Comparison of ENCODE assay signal across 8 mouse cellular contexts in genomic region chr5:31004184-31004583, GRCm38 (mm10). TPM values are rescaled to one million over a fixed set of nuclear protein-coding genes. Genes with fewer than 3 reads are reported as not detected.
DNase-seq lines count a peak whose midpoint lies in the region; ATAC-seq and TF ChIP-seq lines count a peak whose summit lies in the region.

No protein-coding gene starts in this region.

- H3K4me1 ChIP-seq in embryonic facial prominence, embryonic 11.5 days (ENCODE audit: control insufficient read depth, insufficient read depth, low read length), result no peaks in the 10 kb centered on the region
- H3K4me1 ChIP-seq in kidney, embryonic 14.5 days (ENCODE audit: control insufficient read depth, insufficient read depth, low read length), result no peaks in the 10 kb centered on the region
- no peaks in the 10 kb centered on the region; the same call in 1 of the 2 replicates for H3K4me1 ChIP-seq in limb, embryonic 14.5 days (ENCODE audit: control insufficient read depth, insufficient read depth, low read length)
- no peaks in the 10 kb centered on the region for H3K4me1 ChIP-seq in stomach, embryonic 14.5 days (ENCODE audit: control insufficient read depth, insufficient read depth, low read length)

- no peak overlapping the region for H3K4me3 ChIP-seq in embryonic facial prominence, embryonic 11.5 days (ENCODE audit: low read depth, low read length)
- H3K4me3 ChIP-seq in kidney, embryonic 14.5 days (ENCODE audit: low read length), result no peak overlapping the region
- no peak overlapping the region for H3K4me3 ChIP-seq in limb, embryonic 14.5 days (replicated peaks; ENCODE audit: low read length)
- H3K4me3 ChIP-seq in stomach, embryonic 14.5 days (ENCODE audit: low read depth, low read length), result no peak overlapping the region

- WGBS in embryonic facial prominence, embryonic 11.5 days, result 2% methylated on average over 5 of the region's 5 CpGs
- 6% methylated on average over 5 of the region's 5 CpGs for WGBS in kidney, embryonic 14.5 days
- WGBS in limb, embryonic 14.5 days, result 2% methylated on average over 5 of the region's 5 CpGs
- WGBS in stomach, embryonic 14.5 days, result 5% methylated on average over 5 of the region's 5 CpGs

- H3K9me3 ChIP-seq in embryonic facial prominence, embryonic 11.5 days (replicated peaks; ENCODE audit: control insufficient read depth, low read length), result no peaks in the 10 kb centered on the region
- no peaks in the 10 kb centered on the region for H3K9me3 ChIP-seq in kidney, embryonic 14.5 days (ENCODE audit: control insufficient read depth, low read length)
- H3K9me3 ChIP-seq in limb, embryonic 14.5 days (ENCODE audit: control insufficient read depth, low read length), result no peaks in the 10 kb centered on the region
- H3K9me3 ChIP-seq in stomach, embryonic 14.5 days (ENCODE audit: control insufficient read depth, low read depth, low read length), result no peaks in the 10 kb centered on the region

- peak; percentile 85 for DNase-seq in A20 (ENCODE audit: low read depth, low spot score)
- peak; percentile 93 for DNase-seq in adrenal gland, postnatal 25 days
- DNase-seq in embryonic facial prominence, embryonic 11.5 days (ENCODE audit: low spot score), result peak; percentile 94
- peak; percentile 89 for DNase-seq in heart, adult 8-10 months (ENCODE audit: low spot score)
- DNase-seq in limb, embryonic 14.5 days (ENCODE audit: low spot score), result peak; percentile 85
- peak; percentile 92 for DNase-seq in neural tube, embryonic 10.5 days (ENCODE audit: extremely low spot score, low spot score)

- no peak overlapping the region for H3K4me2 ChIP-seq in embryonic facial prominence, embryonic 11.5 days (ENCODE audit: low read depth, low read length)
- H3K4me2 ChIP-seq in kidney, embryonic 14.5 days (replicated peaks; ENCODE audit: low read depth, low read length), result no peak overlapping the region
- no peak overlapping the region for H3K4me2 ChIP-seq in limb, embryonic 14.5 days (replicated peaks; ENCODE audit: low read depth, low read length, severe bottlenecking)
- H3K4me2 ChIP-seq in stomach, embryonic 14.5 days (replicated peaks; ENCODE audit: low read depth, low read length), result no peak overlapping the region

- H3K27ac ChIP-seq in embryonic facial prominence, embryonic 11.5 days (replicated peaks; ENCODE audit: low read depth, low read length), result no peak overlapping the region
- no peak overlapping the region for H3K27ac ChIP-seq in kidney, embryonic 14.5 days (ENCODE audit: low read depth, low read length)
- H3K27ac ChIP-seq in limb, embryonic 14.5 days (replicated peaks; ENCODE audit: low read depth, low read length), result no peak overlapping the region
- H3K27ac ChIP-seq in stomach, embryonic 14.5 days (ENCODE audit: low read length), result no peak overlapping the region

- H3K9ac ChIP-seq in embryonic facial prominence, embryonic 11.5 days (replicated peaks; ENCODE audit: low read length), result no peak overlapping the region
- no peak overlapping the region for H3K9ac ChIP-seq in kidney, embryonic 14.5 days (ENCODE audit: low read depth, low read length)
- no peak overlapping the region for H3K9ac ChIP-seq in limb, embryonic 14.5 days (ENCODE audit: low read depth, low read length, severe bottlenecking)
- no peak overlapping the region for H3K9ac ChIP-seq in stomach, embryonic 14.5 days (replicated peaks; ENCODE audit: low read depth, low read length)

- H3K27me3 ChIP-seq in embryonic facial prominence, embryonic 11.5 days (ENCODE audit: control insufficient read depth, insufficient read depth, low read length), result no peaks in the 10 kb centered on the region
- H3K27me3 ChIP-seq in kidney, embryonic 14.5 days (ENCODE audit: control insufficient read depth, insufficient read depth, low read length), result no peaks in the 10 kb centered on the region
- no peaks in the 10 kb centered on the region for H3K27me3 ChIP-seq in limb, embryonic 14.5 days (ENCODE audit: control insufficient read depth, insufficient read depth, low read length)
- H3K27me3 ChIP-seq in stomach, embryonic 14.5 days (ENCODE audit: control insufficient read depth, insufficient read depth, low read length), result no peaks in the 10 kb centered on the region

- TF ChIP-seq POLR2A in limb, embryonic 14.5 days (IDR thresholded peaks at IDR 0.05; ENCODE audit: borderline replicate concordance, extremely low read depth, insufficient read depth, insufficient read length), result no peak

- ATAC-seq in embryonic facial prominence, embryonic 11.5 days (replicated peaks; ENCODE audit: insufficient number of reproducible peaks, low FRiP score, low TSS enrichment, low read depth), result peak; percentile 56
- peak; percentile 76 for ATAC-seq in kidney, embryonic 14.5 days (ENCODE audit: low FRiP score, low TSS enrichment)
- ATAC-seq in limb, embryonic 14.5 days (ENCODE audit: low FRiP score, low read depth), result peak; percentile 85; the same call in 1 of the 2 replicates
- ATAC-seq in stomach, embryonic 14.5 days (ENCODE audit: insufficient number of reproducible peaks, insufficient read depth, low FRiP score, low read depth), result 0 out of 2 replicates have a peak, but pooled peaks have one; percentile 56

- H3K36me3 ChIP-seq in embryonic facial prominence, embryonic 11.5 days (replicated peaks; ENCODE audit: control insufficient read depth, insufficient read depth, low read depth, low read length), result no peaks in the 10 kb centered on the region
- H3K36me3 ChIP-seq in kidney, embryonic 14.5 days (ENCODE audit: control insufficient read depth, insufficient read depth, low read length), result no peaks in the 10 kb centered on the region
- no peaks in the 10 kb centered on the region for H3K36me3 ChIP-seq in limb, embryonic 14.5 days (ENCODE audit: control insufficient read depth, insufficient read depth, low read length)
- H3K36me3 ChIP-seq in stomach, embryonic 14.5 days (ENCODE audit: control insufficient read depth, insufficient read depth, low read length), result no peaks in the 10 kb centered on the region

RNA-seq across cellular contexts. Expression of gene Tcf23, which starts 35.7 kb away (rescaled TPM):
- total RNA-seq in adrenal gland, postnatal 25 days (2021), result 0.70 and 1.3 TPM in 2 replicates
- not detected in 2 replicates for polyA plus RNA-seq in embryonic facial prominence, embryonic 11.5 days (2014; fragmentation: Nextera tagmentation; extraction: Ambion mirVana)
- total RNA-seq in heart, adult 8-10 months (2022), result 1 to 10 TPM in 1 of 4 experiments, under 1 TPM in 3; 0.85 to 1.9 (median 0.91) TPM
- polyA plus RNA-seq in kidney, embryonic 14.5 days (2014; fragmentation: Nextera tagmentation; extraction: Ambion mirVana), result 0.51 and 0.83 TPM in 2 replicates
- polyA plus RNA-seq in limb, embryonic 14.5 days (2012; rRNA removed), result 0.05 TPM in 1 of 2 replicates, not detected in the other
- not detected in 2 replicates for polyA plus RNA-seq in limb, embryonic 14.5 days (2014; fragmentation: Nextera tagmentation; extraction: Ambion mirVana)
- 0.50 and 0.55 TPM in 2 replicates for polyA plus RNA-seq in stomach, embryonic 14.5 days (2014; fragmentation: Nextera tagmentation; extraction: Ambion mirVana)

RNA-seq across cellular contexts. Expression of gene Atraid, which starts 43.9 kb away (rescaled TPM):
- total RNA-seq in adrenal gland, postnatal 25 days (2021), result 136 and 139 TPM in 2 replicates
- polyA plus RNA-seq in embryonic facial prominence, embryonic 11.5 days (2014; fragmentation: Nextera tagmentation; extraction: Ambion mirVana), result 88.2 and 105 TPM in 2 replicates
- total RNA-seq in heart, adult 8-10 months (2022), result 10 to 100 TPM; 51.3 to 56.5 (median 53.1) TPM
- 144 and 160 TPM in 2 replicates for polyA plus RNA-seq in kidney, embryonic 14.5 days (2014; fragmentation: Nextera tagmentation; extraction: Ambion mirVana)
- 134 and 151 TPM in 2 replicates for polyA plus RNA-seq in limb, embryonic 14.5 days (2012; rRNA removed)
- polyA plus RNA-seq in limb, embryonic 14.5 days (2014; fragmentation: Nextera tagmentation; extraction: Ambion mirVana), result 190 and 200 TPM in 2 replicates
- 173 and 186 TPM in 2 replicates for polyA plus RNA-seq in stomach, embryonic 14.5 days (2014; fragmentation: Nextera tagmentation; extraction: Ambion mirVana)

RNA-seq across cellular contexts. Expression of gene Preb, which starts 44.0 kb away (rescaled TPM):
- total RNA-seq in adrenal gland, postnatal 25 days (2021), result 131 TPM in 2 replicates
- 88.2 and 95.1 TPM in 2 replicates for polyA plus RNA-seq in embryonic facial prominence, embryonic 11.5 days (2014; fragmentation: Nextera tagmentation; extraction: Ambion mirVana)
- 10 to 100 TPM; 82.1 to 97.6 (median 89.6) TPM for total RNA-seq in heart, adult 8-10 months (2022)
- polyA plus RNA-seq in kidney, embryonic 14.5 days (2014; fragmentation: Nextera tagmentation; extraction: Ambion mirVana), result 97.6 and 99.5 TPM in 2 replicates
- 259 and 349 TPM in 2 replicates for polyA plus RNA-seq in limb, embryonic 14.5 days (2012; rRNA removed)
- polyA plus RNA-seq in limb, embryonic 14.5 days (2014; fragmentation: Nextera tagmentation; extraction: Ambion mirVana), result 91.1 and 98.9 TPM in 2 replicates
- polyA plus RNA-seq in stomach, embryonic 14.5 days (2014; fragmentation: Nextera tagmentation; extraction: Ambion mirVana), result 102 and 104 TPM in 2 replicates

RNA-seq across cellular contexts. Expression of gene Slc5a6, which starts 44.5 kb away (rescaled TPM):
- total RNA-seq in adrenal gland, postnatal 25 days (2021), result 26.4 and 32.1 TPM in 2 replicates
- 6.6 and 6.7 TPM in 2 replicates for polyA plus RNA-seq in embryonic facial prominence, embryonic 11.5 days (2014; fragmentation: Nextera tagmentation; extraction: Ambion mirVana)
- total RNA-seq in heart, adult 8-10 months (2022), result 10 to 100 TPM; 10.8 to 18.8 (median 12.4) TPM
- 5.5 and 10.9 TPM in 2 replicates for polyA plus RNA-seq in kidney, embryonic 14.5 days (2014; fragmentation: Nextera tagmentation; extraction: Ambion mirVana)
- polyA plus RNA-seq in limb, embryonic 14.5 days (2012; rRNA removed), result 25.3 and 33.9 TPM in 2 replicates
- 11.0 and 11.4 TPM in 2 replicates for polyA plus RNA-seq in limb, embryonic 14.5 days (2014; fragmentation: Nextera tagmentation; extraction: Ambion mirVana)
- polyA plus RNA-seq in stomach, embryonic 14.5 days (2014; fragmentation: Nextera tagmentation; extraction: Ambion mirVana), result 9.2 and 9.7 TPM in 2 replicates

RNA-seq across cellular contexts. Expression of gene Cad, which starts 50.4 kb away (rescaled TPM):
- total RNA-seq in adrenal gland, postnatal 25 days (2021), result 28.3 and 29.1 TPM in 2 replicates
- 21.3 and 23.5 TPM in 2 replicates for polyA plus RNA-seq in embryonic facial prominence, embryonic 11.5 days (2014; fragmentation: Nextera tagmentation; extraction: Ambion mirVana)
- total RNA-seq in heart, adult 8-10 months (2022), result 10 to 100 TPM; 13.0 to 17.3 (median 16.3) TPM
- polyA plus RNA-seq in kidney, embryonic 14.5 days (2014; fragmentation: Nextera tagmentation; extraction: Ambion mirVana), result 35.4 and 40.5 TPM in 2 replicates
- 49.1 and 62.5 TPM in 2 replicates for polyA plus RNA-seq in limb, embryonic 14.5 days (2012; rRNA removed)
- polyA plus RNA-seq in limb, embryonic 14.5 days (2014; fragmentation: Nextera tagmentation; extraction: Ambion mirVana), result 28.3 and 29.4 TPM in 2 replicates
- polyA plus RNA-seq in stomach, embryonic 14.5 days (2014; fragmentation: Nextera tagmentation; extraction: Ambion mirVana), result 21.7 and 26.3 TPM in 2 replicates
